Comparison of ENCODE assay signal across 15 mouse cellular contexts in the genomic region with DNA sequence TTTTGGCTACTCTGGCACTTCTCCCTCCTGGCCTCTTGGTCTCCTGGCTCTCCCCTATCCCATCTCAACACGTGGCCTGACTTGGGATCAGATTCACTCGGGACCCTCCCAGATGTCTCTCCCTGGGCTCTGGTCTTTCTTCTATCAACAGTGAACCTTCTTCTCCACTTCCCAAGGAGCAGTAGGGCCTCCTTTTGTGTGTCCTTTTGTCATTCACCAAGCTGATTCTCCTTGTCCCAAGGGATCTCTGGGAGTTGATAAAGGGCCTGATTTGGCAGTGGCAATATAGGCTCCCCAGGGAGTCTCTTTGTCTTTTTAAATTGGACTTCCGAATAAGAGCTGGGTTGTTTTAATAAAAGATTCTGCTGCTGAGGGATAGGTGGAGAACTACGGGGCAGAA.
"Had no signal": no experiment of that assay in that cellular context is flagged by ENCODE, and none has a peak within 500 bp of the region (broad histone marks: within the 10 kb centered on the region; RNA-seq: fewer than 3 reads in every experiment).

No protein-coding gene starts in this region.

- H3K36me3 ChIP-seq: lung, embryonic 15.5 days; midbrain, embryonic 13.5 days; midbrain, embryonic 15.5 days; neural tube, embryonic 12.5 days; stomach, embryonic 15.5 days had no signal

- H3K4me1 ChIP-seq: lung, embryonic 15.5 days; megakaryocyte, embryonic 14.5 days; midbrain, embryonic 15.5 days; neural tube, embryonic 12.5 days; stomach, embryonic 15.5 days had no signal

- H3K4me3 ChIP-seq: lung, embryonic 15.5 days; megakaryocyte, embryonic 14.5 days; midbrain, embryonic 13.5 days; midbrain, embryonic 15.5 days; neural tube, embryonic 12.5 days; stomach, embryonic 15.5 days had no signal

- H3K9me3 ChIP-seq: lung, embryonic 15.5 days; midbrain, embryonic 13.5 days; midbrain, embryonic 15.5 days; neural tube, embryonic 12.5 days; stomach, embryonic 15.5 days had no signal

- H3K27ac ChIP-seq: lung, embryonic 15.5 days; macrophage; midbrain, embryonic 13.5 days; midbrain, embryonic 15.5 days; neural tube, embryonic 12.5 days; stomach, embryonic 15.5 days; stomach, postnatal 0 days had no signal

- H3K27me3 ChIP-seq: lung, embryonic 15.5 days; megakaryocyte, embryonic 14.5 days; midbrain, embryonic 13.5 days; midbrain, embryonic 15.5 days; neural tube, embryonic 12.5 days; stomach, embryonic 15.5 days had no signal

- DNase-seq: liver, postnatal 0 days; lung, adult 2 months; lung, postnatal 14 days; lung, postnatal 36 days; right cerebral cortex, postnatal 14 days; thymus, adult 2 months; thymus, postnatal 25 days had no signal
